Mouse (Mus musculus) embryonic facial prominence, embryonic 12.5 days (tissue): ENCODE results near the gene Rabepk. TPM values are rescaled to one million over a fixed set of nuclear protein-coding genes. Genes with fewer than 3 reads are reported as not detected.

Experiments
- ATAC-seq: fragments of 200-750 bp; cut with Nextera tagmentation; 2 replicates; pipeline ENCODE4 v1.8.0; 2017; ENCODE audit not compliant: insufficient number of reproducible peaks, insufficient read depth, low FRiP score, low TSS enrichment
- H3K27ac ChIP-seq: fragments of 300-500 bp; sonication (generic); 2 replicates; pipeline ENCODE4 v1.5.1; 2016; ENCODE audit warnings: mild to moderate bottlenecking
- H3K27me3 ChIP-seq: fragments of 300-500 bp; sonication (generic); 2 replicates; pipeline ENCODE4 v1.6.1; 2016; ENCODE audit warnings: mild to moderate bottlenecking, moderate library complexity
- H3K36me3 ChIP-seq: fragments of 300-500 bp; sonication (generic); 2 replicates; pipeline ENCODE4 v1.6.1; 2016; ENCODE audit warnings: mild to moderate bottlenecking
- H3K4me1 ChIP-seq: fragments of 300-500 bp; sonication (generic); 2 replicates; pipeline ENCODE4 v1.6.1; 2016
- H3K4me2 ChIP-seq: fragments of 300-500 bp; sonication (generic); replicated peaks from 2 replicates; pipeline ENCODE4 v1.6.1; 2016; ENCODE audit warnings: mild to moderate bottlenecking, moderate library complexity
- H3K4me3 ChIP-seq: fragments of 300-500 bp; sonication (generic); 2 replicates; pipeline ENCODE4 v1.5.1; 2016; ENCODE audit warnings: mild to moderate bottlenecking
- H3K9ac ChIP-seq: fragments of 300-500 bp; sonication (generic); 2 replicates; pipeline ENCODE4 v1.6.1; 2016; ENCODE audit warnings: mild to moderate bottlenecking, moderate library complexity
- H3K9me3 ChIP-seq: fragments of 300-500 bp; sonication (generic); 2 replicates; pipeline ENCODE4 v1.6.1; 2016; ENCODE audit warnings: mild to moderate bottlenecking, moderate library complexity
- WGBS: fragments of 180-500 bp; shearing (Covaris S2); methylation state at CpG from one replicate; pipeline ENCODE4 v1.1.7; 2016; 5-methylcytosine and 5-hydroxymethylcytosine counted together
- polyA plus RNA-seq: library from polyadenylated mRNA; unstranded; fragments of >200 nt; fragmentation: Nextera tagmentation; extraction: Ambion mirVana; gene quantifications from 2 replicates; pipeline ENCODE4 v1.2.1, GENCODE M21; 2016

The Rabepk gene
- polyA plus RNA-seq, 1 experiment from 2014 or later, result 33.7 TPM

GRCm38 (mm10) chr2:34736626-34737025, 63.1 kb downstream of the Rabepk start:
- Histone ChIP-seq H3K4me3 (no peak overlapping the region), H3K27ac (no peak overlapping the region), H3K4me2 (no peak overlapping the region), H3K9me3 (no peaks in the 10 kb centered on the region), H3K4me1 (no peaks in the 10 kb centered on the region), H3K9ac (no peak overlapping the region), H3K27me3 (no peaks in the 10 kb centered on the region), H3K36me3 (peaks cover 5% of the 10 kb centered on the region; the same call in 1 of the 2 replicates)
- WGBS, result 83% methylated on average over 1 of the region's 1 CpGs
- no peak for ATAC-seq

Other genes with a start within 250 kb of the Rabepk start
- gene Gapvd1, start 44.7 kb downstream of the Rabepk start, polyA plus RNA-seq, result 97.6 and 108 TPM in 2 replicates
- 874 and 888 TPM in 2 replicates for gene Hspa5, start 27.9 kb downstream of the Rabepk start, polyA plus RNA-seq
- gene Fbxw2, start 26.4 kb upstream of the Rabepk start, polyA plus RNA-seq, result 93.8 and 94.2 TPM in 2 replicates
- gene Gm34653, start 33.1 kb upstream of the Rabepk start, polyA plus RNA-seq, result 0.13 TPM in 1 of 2 replicates, not detected in the other
- gene Cutal, start 74.5 kb upstream of the Rabepk start, polyA plus RNA-seq, result not detected in 2 replicates
- 99.5 TPM in 2 replicates for gene Psmd5, start 75.1 kb upstream of the Rabepk start, polyA plus RNA-seq
- gene Phf19, start 114.1 kb upstream of the Rabepk start, polyA plus RNA-seq, result 1.7 and 2.3 TPM in 2 replicates
- 1.8 and 2.2 TPM in 2 replicates for gene Traf1, start 161.9 kb upstream of the Rabepk start, polyA plus RNA-seq